Mouse (Mus musculus): Measurements from ENCODE around the gene Ifih1.
A peak's percentile ranks its signal among the peaks of the same experiment; 100 is the strongest.

Gene Ifih1

GRCm38 (mm10) chr2:62646014-62646645, at the start of gene Ifih1:
Gene Ifih1 (minus strand): TSS chr2:62646255.
- peak; percentile 87 for DNase-seq (ENCODE audit: low read depth, low spot score)

GRCm38 (mm10) chr2:62685934-62686333, 39.9 kb upstream of the Ifih1 start:
- no peak for DNase-seq (ENCODE audit: low read depth, low spot score)

GRCm38 (mm10) chr2:62684989-62685595, 39.0 kb upstream of the Ifih1 start:
- DNase-seq (ENCODE audit: low read depth, low spot score) = no peak

GRCm38 (mm10) chr2:62681667-62682066, 35.6 kb upstream of the Ifih1 start:
- no peak for DNase-seq (ENCODE audit: low read depth, low spot score)

GRCm38 (mm10) chr2:62672788-62673187, 26.7 kb upstream of the Ifih1 start:
- no peak for DNase-seq (ENCODE audit: low read depth, low spot score)

- no peak for DNase-seq (ENCODE audit: low read depth, low spot score)
Observed at GRCm38 (mm10) chr2:62670767-62671166, 24.7 kb upstream of the Ifih1 start.

- DNase-seq (ENCODE audit: low read depth, low spot score) = no peak
Observed at GRCm38 (mm10) chr2:62670301-62670700, 24.2 kb upstream of the Ifih1 start.

GRCm38 (mm10) chr2:62669848-62670247, 23.8 kb upstream of the Ifih1 start:
- DNase-seq (ENCODE audit: low read depth, low spot score) = no peak

GRCm38 (mm10) chr2:62665536-62665935, 19.5 kb upstream of the Ifih1 start:
- DNase-seq (ENCODE audit: low read depth, low spot score) = no peak

GRCm38 (mm10) chr2:62664839-62665238, 18.8 kb upstream of the Ifih1 start:
- DNase-seq (ENCODE audit: low read depth, low spot score) = no peak

- peak; percentile 89 for DNase-seq (ENCODE audit: low read depth, low spot score)
Observed at GRCm38 (mm10) chr2:62664135-62664670, 18.1 kb upstream of the Ifih1 start, which contains the start of gene Gca. Gene Gca (plus strand): TSS chr2:62664285.

GRCm38 (mm10) chr2:62662560-62662959, 16.5 kb upstream of the Ifih1 start:
- no peak for DNase-seq (ENCODE audit: low read depth, low spot score)

GRCm38 (mm10) chr2:62660565-62660964, 14.5 kb upstream of the Ifih1 start:
- no peak for DNase-seq (ENCODE audit: low read depth, low spot score)

- DNase-seq (ENCODE audit: low read depth, low spot score) = no peak
Observed at GRCm38 (mm10) chr2:62656072-62656471, 10.0 kb upstream of the Ifih1 start.

GRCm38 (mm10) chr2:62654519-62655338, 8.7 kb upstream of the Ifih1 start:
- peak; percentile 81 for DNase-seq (ENCODE audit: low read depth, low spot score)

- DNase-seq (ENCODE audit: low read depth, low spot score) = no peak
Observed at GRCm38 (mm10) chr2:62652466-62652865, 6.4 kb upstream of the Ifih1 start.

- DNase-seq (ENCODE audit: low read depth, low spot score) = no peak
Observed at GRCm38 (mm10) chr2:62651890-62652289, 5.8 kb upstream of the Ifih1 start.

- no peak for DNase-seq (ENCODE audit: low read depth, low spot score)
Observed at GRCm38 (mm10) chr2:62646671-62647289, 725 bp upstream of the Ifih1 start.

GRCm38 (mm10) chr2:62645475-62645874, 580 bp downstream of the Ifih1 start:
- peak; percentile 52 for DNase-seq (ENCODE audit: low read depth, low spot score)

- no peak for DNase-seq (ENCODE audit: low read depth, low spot score)
Observed at GRCm38 (mm10) chr2:62644891-62645290, 1.2 kb downstream of the Ifih1 start.

- DNase-seq (ENCODE audit: low read depth, low spot score) = peak; percentile 84
Observed at GRCm38 (mm10) chr2:62643405-62644305, 2.4 kb downstream of the Ifih1 start.

Data from CD4-positive, CD25-positive, alpha-beta regulatory T cell, adult 2 months (primary cell).